Mouse (Mus musculus) embryonic fibroblast, embryonic 13.5 days (primary cell): ENCODE results near the gene Ly86. TPM values are rescaled to one million over a fixed set of nuclear protein-coding genes. Genes with fewer than 3 reads are reported as not detected.

Experiments used
- H3K27ac ChIP-seq: 2 replicates; pipeline ENCODE4 v1.5.1; 2012; ENCODE audit warnings: low read length, control low read depth, inconsistent platforms; ENCODE audit not compliant: insufficient read depth
- H3K4me1 ChIP-seq: 2 replicates; pipeline ENCODE4 v1.6.1; 2011; ENCODE audit warnings: low read length; ENCODE audit not compliant: control insufficient read depth, insufficient read depth
- H3K4me3 ChIP-seq: 2 replicates; pipeline ENCODE4 v1.5.1; 2011; ENCODE audit warnings: mild to moderate bottlenecking, control low read depth, low read length; ENCODE audit not compliant: insufficient read depth
- CTCF ChIP-seq: IDR thresholded peaks from 2 replicates; pipeline ENCODE4 v1.5.1; 2011; ENCODE audit warnings: mild to moderate bottlenecking, control low read depth, low read length, moderate library complexity, borderline replicate concordance; ENCODE audit not compliant: insufficient read depth
- POLR2A ChIP-seq: IDR thresholded peaks from 2 replicates; pipeline ENCODE4 v1.6.1; 2011; ENCODE audit warnings: low read depth, mild to moderate bottlenecking, control low read depth, low read length, moderate library complexity
- polyA plus RNA-seq: library from polyadenylated mRNA; stranded (reverse); fragments of >200 nt; gene quantifications from 2 replicates; pipeline ENCODE4 v1.2.4, GENCODE M21; 2011; ENCODE audit warnings: low read depth; ENCODE audit not compliant: missing spikeins, insufficient read length

The Ly86 gene
- polyA plus RNA-seq, 1 experiment: 0.93 TPM

GRCm38 (mm10) chr13:37439941-37440340 is 94.9 kb downstream of the Ly86 start:
- Histone ChIP-seq H3K4me1 (peaks cover 7% of the 10 kb centered on the region), H3K27ac (peak overlapping the region; percentile 87), H3K4me3 (no peak overlapping the region)
- no peak for TF ChIP-seq POLR2A
- no peak for TF ChIP-seq CTCF

- TF ChIP-seq POLR2A (peak; percentile 36; the same call in 1 of the 2 replicates), CTCF (no peak)
- Histone ChIP-seq H3K4me3 (no peak overlapping the region), H3K4me1 (peaks cover 7% of the 10 kb centered on the region), H3K27ac (peak overlapping the region; percentile 87)
Measured at GRCm38 (mm10) chr13:37440593-37441307, 95.7 kb downstream of the Ly86 start.

- H3K4me1 ChIP-seq: peaks cover 7% of the 10 kb centered on the region
- H3K27ac ChIP-seq: no peak overlapping the region; the same call in 1 of the 2 replicates
- H3K4me3 ChIP-seq: no peak overlapping the region
- TF ChIP-seq CTCF (no peak), POLR2A (no peak)
Measured at GRCm38 (mm10) chr13:37442058-37442457, 97.0 kb downstream of the Ly86 start.

GRCm38 (mm10) chr13:37442531-37442930 is 97.5 kb downstream of the Ly86 start:
- TF ChIP-seq CTCF (no peak), POLR2A (no peak)
- no peak overlapping the region for H3K4me3 ChIP-seq
- no peak overlapping the region for H3K27ac ChIP-seq
- peaks cover 7% of the 10 kb centered on the region for H3K4me1 ChIP-seq

GRCm38 (mm10) chr13:37446699-37447258 is 101.8 kb downstream of the Ly86 start:
- TF ChIP-seq CTCF (no peak), POLR2A (no peak)
- H3K27ac ChIP-seq: no peak overlapping the region
- H3K4me3 ChIP-seq: no peak overlapping the region
- H3K4me1 ChIP-seq: no peaks in the 10 kb centered on the region

GRCm38 (mm10) chr13:37451021-37451420 is 106.0 kb downstream of the Ly86 start:
- Histone ChIP-seq H3K4me1 (peaks cover 12% of the 10 kb centered on the region), H3K27ac (no peak overlapping the region), H3K4me3 (no peak overlapping the region)
- TF ChIP-seq POLR2A: no peak
- no peak for TF ChIP-seq CTCF

- TF ChIP-seq CTCF (no peak), POLR2A (no peak)
- Histone ChIP-seq H3K27ac (peak overlapping the region; percentile 45; the same call in 1 of the 2 replicates), H3K4me1 (peaks cover 12% of the 10 kb centered on the region), H3K4me3 (no peak overlapping the region)
Measured at GRCm38 (mm10) chr13:37451471-37451870, 106.5 kb downstream of the Ly86 start.

GRCm38 (mm10) chr13:37452022-37452941 is 107.3 kb downstream of the Ly86 start:
- peaks cover 17% of the 10 kb centered on the region for H3K4me1 ChIP-seq
- peak overlapping the region; percentile 45 for H3K27ac ChIP-seq
- no peak for TF ChIP-seq CTCF
- TF ChIP-seq POLR2A: peak; percentile 54
- H3K4me3 ChIP-seq: no peak overlapping the region

- TF ChIP-seq POLR2A: no peak
- peak; percentile 76 for TF ChIP-seq CTCF
- Histone ChIP-seq H3K4me3 (no peak overlapping the region), H3K27ac (peak overlapping the region; percentile 14; the same call in 1 of the 2 replicates), H3K4me1 (peaks cover 17% of the 10 kb centered on the region)
Measured at GRCm38 (mm10) chr13:37453203-37453602, 108.2 kb downstream of the Ly86 start.

- Histone ChIP-seq H3K4me1 (peaks cover 17% of the 10 kb centered on the region), H3K27ac (peak overlapping the region; percentile 34)
Measured at GRCm38 (mm10) chr13:37454356-37454755, 109.3 kb downstream of the Ly86 start.

More at GRCm38 (mm10) chr13:37454356-37454755, 109.3 kb downstream of the Ly86 start:
- H3K4me3 ChIP-seq: no peak overlapping the region
- TF ChIP-seq CTCF: no peak
- no peak for TF ChIP-seq POLR2A
